Mouse (Mus musculus): ENCODE results near the gene Slc7a6. TPM values are rescaled to one million over a fixed set of nuclear protein-coding genes. Genes with fewer than 3 reads are reported as not detected.

Slc7a6 gene
- total and polyA plus RNA-seq, 2 experiments from 2014 or later = 43.6 to 48.9 TPM

DNA sequence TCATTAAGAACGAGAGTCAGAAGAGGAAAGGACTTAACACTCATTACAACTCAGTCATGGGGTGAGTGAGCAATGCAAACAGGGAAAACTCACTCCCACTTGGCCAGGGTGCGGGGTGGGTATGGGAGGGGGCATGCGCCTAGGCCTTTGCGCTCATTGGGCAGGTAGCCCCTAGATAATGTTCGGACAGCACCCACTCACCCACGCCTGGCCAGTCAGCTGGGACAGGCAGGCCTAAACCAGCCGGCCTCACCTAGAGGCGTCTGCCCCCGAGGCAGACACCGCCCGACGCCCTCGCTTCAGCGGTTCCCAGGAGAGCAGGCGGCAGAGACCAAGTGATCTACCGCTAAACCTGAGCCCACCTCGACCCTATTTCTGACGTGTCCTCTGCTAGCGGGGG lies 33.0 kb upstream of the Slc7a6 start:
- DNase-seq = no peak
- H3K9ac ChIP-seq = no peak overlapping the region
- H3K4me3 ChIP-seq (ENCODE audit: low read depth, low read length) = peak overlapping the region; percentile 37
- H3K4me2 ChIP-seq (ENCODE audit: low read depth) = peak overlapping the region; percentile 88
- no peaks in the 10 kb centered on the region for H3K9me3 ChIP-seq (ENCODE audit: low read length)
- H3K27ac ChIP-seq (ENCODE audit: low read depth, low read length) = no peak overlapping the region
- no peak for TF ChIP-seq CTCF (IDR thresholded peaks at IDR 0.05; ENCODE audit: low read depth)
- peaks cover 13% of the 10 kb centered on the region for H3K36me3 ChIP-seq (ENCODE audit: insufficient read depth)
- peaks cover 16% of the 10 kb centered on the region for H3K4me1 ChIP-seq (ENCODE audit: insufficient read depth)
- H3K27me3 ChIP-seq (ENCODE audit: insufficient read depth, low read length) = peaks cover 53% of the 10 kb centered on the region
- ATAC-seq = no peak
- WGBS = 10% methylated on average over 19 of the region's 19 CpGs

- TF ChIP-seq CTCF (IDR thresholded peaks at IDR 0.05; ENCODE audit: low read depth) = no peak
- Histone ChIP-seq H3K4me3 (ENCODE audit: low read depth, low read length) (peak within 1 kb of the TSS; percentile 44), H3K27ac (ENCODE audit: low read depth, low read length) (no peak within 1 kb of the TSS), H3K4me1 (ENCODE audit: insufficient read depth) (peaks cover 16% of the 10 kb centered on the region), H3K4me2 (ENCODE audit: low read depth) (peak within 1 kb of the TSS; percentile 88), H3K36me3 (ENCODE audit: insufficient read depth) (peaks cover 8% of the 10 kb centered on the region), H3K9me3 (ENCODE audit: low read length) (no peaks in the 10 kb centered on the region), H3K27me3 (ENCODE audit: insufficient read depth, low read length) (peaks cover 53% of the 10 kb centered on the region), H3K9ac (peak within 1 kb of the TSS; percentile 35; the same call in 1 of the 2 replicates)
- ATAC-seq (no peak), DNase-seq (no peak)
- whole genome bisulfite sequencing = under 1% methylated on average over 84 of the region's 86 CpGs
These were observed 32.2 kb upstream of the Slc7a6 start, which contains the start of gene Esrp2 for GRCm38 (mm10) chr8:106136156-106137130. Esrp2 (minus strand) TSS chr8:106136974.

- peaks cover 16% of the 10 kb centered on the region for H3K4me1 ChIP-seq (ENCODE audit: insufficient read depth)
- 0 out of 2 replicates have a peak, but pooled peaks cover 4% of the 10 kb centered on the region for H3K36me3 ChIP-seq (ENCODE audit: insufficient read depth)
- H3K9me3 ChIP-seq (ENCODE audit: low read length) = no peaks in the 10 kb centered on the region
- no peak overlapping the region for H3K27ac ChIP-seq (ENCODE audit: low read depth, low read length)
- ATAC-seq = no peak
- peaks cover 53% of the 10 kb centered on the region for H3K27me3 ChIP-seq (ENCODE audit: insufficient read depth, low read length)
- no peak for TF ChIP-seq CTCF (IDR thresholded peaks at IDR 0.05; ENCODE audit: low read depth)
- peak overlapping the region; percentile 44 for H3K4me3 ChIP-seq (ENCODE audit: low read depth, low read length)
- DNase-seq = no peak
- peak overlapping the region; percentile 88 for H3K4me2 ChIP-seq (ENCODE audit: low read depth)
- WGBS = 6% methylated on average over 22 of the region's 22 CpGs
- no peak overlapping the region for H3K9ac ChIP-seq
These were observed 31.3 kb upstream of the Slc7a6 start for GRCm38 (mm10) chr8:106137218-106137905.

DNA sequence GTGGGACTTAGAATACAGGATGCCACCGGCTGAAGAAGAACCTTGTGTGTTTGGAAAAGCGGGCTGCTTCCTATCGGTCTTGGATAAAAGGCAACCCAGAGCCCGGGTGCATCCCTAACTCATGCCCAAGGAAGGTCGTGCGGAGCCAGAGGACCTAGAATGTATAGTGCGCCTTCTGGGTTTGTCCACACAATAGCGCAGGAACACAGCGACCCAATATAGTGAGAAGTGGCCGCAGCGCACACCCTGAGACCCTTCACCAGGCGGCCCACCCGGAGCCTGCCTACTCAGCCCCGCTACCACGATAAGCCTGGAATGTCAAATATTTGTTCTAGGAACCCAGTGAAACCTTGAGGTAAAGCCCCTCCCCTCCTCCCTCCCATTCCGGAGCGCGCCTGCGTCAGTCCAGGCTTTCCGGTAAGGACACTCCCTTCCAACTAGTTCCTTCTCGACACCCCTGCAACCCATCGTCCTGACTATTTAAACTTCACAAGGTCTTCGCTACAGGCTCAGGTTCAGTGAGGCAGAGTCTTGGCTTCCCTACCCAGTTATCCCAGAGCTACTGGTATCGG lies 30.7 kb upstream of the Slc7a6 start:
- Histone ChIP-seq H3K27ac (ENCODE audit: low read depth, low read length) (no peak overlapping the region), H3K4me1 (ENCODE audit: insufficient read depth) (peaks cover 16% of the 10 kb centered on the region), H3K27me3 (ENCODE audit: insufficient read depth, low read length) (peaks cover 53% of the 10 kb centered on the region), H3K4me3 (ENCODE audit: low read depth, low read length) (peak overlapping the region; percentile 44), H3K9me3 (ENCODE audit: low read length) (no peaks in the 10 kb centered on the region), H3K36me3 (ENCODE audit: insufficient read depth) (no peaks in the 10 kb centered on the region), H3K9ac (peak overlapping the region; percentile 35), H3K4me2 (ENCODE audit: low read depth) (peak overlapping the region; percentile 88)
- DNase-seq (peak; percentile 36), ATAC-seq (peak; percentile 17; the same call in 1 of the 2 replicates)
- 2% methylated on average over 24 of the region's 24 CpGs for WGBS
- no peak for TF ChIP-seq CTCF (IDR thresholded peaks at IDR 0.05; ENCODE audit: low read depth)

- no peak for ATAC-seq
- Histone ChIP-seq H3K4me2 (ENCODE audit: low read depth) (peak overlapping the region; percentile 88), H3K9ac (0 out of 2 replicates have a peak overlapping the region, but pooled peaks have one; percentile 35), H3K27ac (ENCODE audit: low read depth, low read length) (no peak overlapping the region), H3K4me1 (ENCODE audit: insufficient read depth) (peaks cover 16% of the 10 kb centered on the region), H3K9me3 (ENCODE audit: low read length) (no peaks in the 10 kb centered on the region), H3K4me3 (ENCODE audit: low read depth, low read length) (peak overlapping the region; percentile 44), H3K36me3 (ENCODE audit: insufficient read depth) (no peaks in the 10 kb centered on the region), H3K27me3 (ENCODE audit: insufficient read depth, low read length) (peaks cover 53% of the 10 kb centered on the region)
- no peak for DNase-seq
- no peak for TF ChIP-seq CTCF (IDR thresholded peaks at IDR 0.05; ENCODE audit: low read depth)
- 16% methylated on average over 7 of the region's 7 CpGs for WGBS
These were observed 30.0 kb upstream of the Slc7a6 start for GRCm38 (mm10) chr8:106138616-106139015.

- WGBS = 67% methylated on average over 5 of the region's 5 CpGs
- DNase-seq = no peak
- ATAC-seq = no peak
- peaks cover 16% of the 10 kb centered on the region for H3K4me1 ChIP-seq (ENCODE audit: insufficient read depth)
- no peak for TF ChIP-seq CTCF (IDR thresholded peaks at IDR 0.05; ENCODE audit: low read depth)
- H3K9ac ChIP-seq = no peak overlapping the region
- H3K9me3 ChIP-seq (ENCODE audit: low read length) = no peaks in the 10 kb centered on the region
- peaks cover 38% of the 10 kb centered on the region for H3K27me3 ChIP-seq (ENCODE audit: insufficient read depth, low read length)
- no peak overlapping the region for H3K4me2 ChIP-seq (ENCODE audit: low read depth)
- no peak overlapping the region for H3K4me3 ChIP-seq (ENCODE audit: low read depth, low read length)
- no peak overlapping the region for H3K27ac ChIP-seq (ENCODE audit: low read depth, low read length)
- H3K36me3 ChIP-seq (ENCODE audit: insufficient read depth) = no peaks in the 10 kb centered on the region
These were observed 28.5 kb upstream of the Slc7a6 start for GRCm38 (mm10) chr8:106140191-106140590.

Data from forebrain, postnatal 0 days (tissue).